Mouse (Mus musculus) splenic B cell, adult 2 months (primary cell): ENCODE results near the gene Ascl5.

Experiments
- DNase-seq: peaks from one replicate; pipeline ENCODE4 v3.0.0-alpha.2; 2011; ENCODE audit warnings: low read depth, low spot score
- H3K27me3 ChIP-seq: 2 replicates; pipeline ENCODE4 v1.6.1; 2012; ENCODE audit warnings: mild to moderate bottlenecking, low read length, moderate library complexity, mixed read lengths; ENCODE audit not compliant: control insufficient read depth, poor library complexity, insufficient read depth, severe bottlenecking
- H3K36me3 ChIP-seq: 2 replicates; pipeline ENCODE4 v1.6.1; 2012; ENCODE audit warnings: mild to moderate bottlenecking, low read length, moderate library complexity, mixed read lengths; ENCODE audit not compliant: control insufficient read depth, poor library complexity, insufficient read depth, severe bottlenecking

The Ascl5 gene

DNA sequence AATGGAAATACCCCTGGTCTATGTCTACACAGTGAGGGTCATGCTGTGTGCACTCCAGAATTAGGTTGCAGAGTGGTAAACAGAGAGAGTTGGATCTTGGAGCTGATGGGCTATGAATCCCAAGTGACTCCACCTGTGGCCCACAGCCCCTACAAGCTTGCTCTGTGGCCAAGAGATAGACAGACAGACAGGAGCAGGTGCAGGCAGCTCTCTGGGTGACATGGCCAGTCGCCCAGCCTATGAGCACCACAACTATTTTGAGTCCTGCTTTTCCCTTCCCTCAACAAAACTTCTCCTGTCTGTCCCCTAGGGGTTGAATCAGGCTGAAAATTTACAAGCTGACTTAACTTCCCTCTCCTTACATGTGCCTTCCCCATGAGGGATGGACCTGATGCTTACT, 16.0 kb downstream of the Ascl5 start:
- no peak for DNase-seq
- no peaks in the 10 kb centered on the region for H3K36me3 ChIP-seq
- H3K27me3 ChIP-seq = no peaks in the 10 kb centered on the region

DNA sequence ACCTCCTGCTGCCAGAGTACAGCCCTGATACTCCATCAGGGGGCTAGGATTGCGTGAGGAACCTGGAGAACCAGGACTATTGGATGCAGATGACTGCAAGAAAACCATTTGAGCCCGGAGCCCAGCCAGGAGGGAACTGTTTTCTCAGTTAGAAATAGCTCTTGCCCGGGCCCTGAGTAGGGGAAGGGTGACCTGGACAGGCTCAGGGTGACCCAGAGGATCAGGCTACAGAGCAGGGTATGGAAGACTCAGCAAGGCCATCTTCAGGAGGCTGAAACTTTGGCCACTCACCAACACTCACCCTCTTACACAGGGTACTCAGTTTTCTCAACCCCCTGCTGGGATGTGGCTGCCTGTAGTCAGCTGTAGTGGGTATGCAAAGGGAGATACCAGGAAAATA, 17.0 kb downstream of the Ascl5 start:
- H3K27me3 ChIP-seq = no peaks in the 10 kb centered on the region
- no peak for DNase-seq
- H3K36me3 ChIP-seq = no peaks in the 10 kb centered on the region

DNA sequence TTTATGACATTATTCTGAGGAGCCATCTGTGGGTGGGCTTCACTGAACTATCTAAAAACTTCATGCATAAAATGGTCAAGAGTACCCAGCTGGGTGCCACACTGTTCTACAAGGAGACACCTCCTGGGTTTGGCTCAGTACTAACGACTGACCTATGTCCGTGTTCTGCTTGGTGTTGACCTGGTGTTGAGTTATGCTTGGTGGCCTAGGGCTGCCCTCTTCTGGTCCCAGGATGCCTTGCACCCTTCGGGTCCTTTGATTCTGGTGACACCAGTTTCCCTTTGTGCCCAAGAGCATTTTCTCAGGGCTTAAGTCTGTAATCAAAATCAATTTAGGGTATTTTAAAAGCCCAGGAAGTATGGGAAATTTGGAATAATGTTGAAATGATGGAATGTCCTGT, 25.5 kb downstream of the Ascl5 start:
- H3K36me3 ChIP-seq = no peaks in the 10 kb centered on the region
- no peaks in the 10 kb centered on the region for H3K27me3 ChIP-seq
- DNase-seq = peak; percentile 35

DNA sequence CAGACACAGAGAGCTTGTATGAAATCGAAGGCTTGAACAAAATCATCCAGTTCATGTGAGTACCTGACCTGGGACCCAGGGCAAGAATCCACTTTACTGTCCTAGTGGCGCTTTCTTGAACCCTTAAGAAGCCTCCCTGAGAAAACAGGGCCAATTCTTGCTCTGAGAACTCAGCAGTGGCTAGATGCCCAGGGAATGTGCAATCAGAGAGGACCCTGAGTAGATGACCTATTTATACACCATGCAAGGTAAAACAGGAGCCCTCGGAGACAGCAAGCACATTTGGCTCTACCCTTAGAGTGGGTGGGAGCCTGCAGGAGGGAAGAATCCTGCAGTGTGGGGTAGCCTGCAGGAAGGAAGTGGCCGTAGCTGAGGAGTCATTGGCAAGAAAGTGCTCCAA, 27.1 kb downstream of the Ascl5 start:
- no peak for DNase-seq
- Histone ChIP-seq H3K27me3 (no peaks in the 10 kb centered on the region), H3K36me3 (no peaks in the 10 kb centered on the region)

DNA sequence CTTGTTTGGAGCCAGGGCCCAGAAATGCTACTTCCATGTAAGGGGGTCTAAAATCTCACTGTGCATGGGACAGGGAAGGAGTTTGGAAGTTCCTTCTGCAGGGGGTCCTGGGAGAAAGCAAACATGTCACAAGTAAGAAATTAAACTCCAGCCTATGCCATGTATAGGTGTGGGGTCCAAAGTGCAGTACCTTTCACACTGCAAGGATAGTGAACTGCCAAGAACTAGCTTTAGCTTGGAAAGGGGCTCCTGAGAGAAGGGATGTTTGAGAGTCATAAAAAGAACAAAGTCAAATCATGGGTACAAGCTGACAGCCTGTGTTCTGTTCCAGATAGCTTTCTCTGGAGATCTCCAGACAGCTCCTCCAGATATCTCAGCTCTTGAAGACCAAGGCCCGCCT, 30.6 kb downstream of the Ascl5 start:
- Histone ChIP-seq H3K36me3 (no peaks in the 10 kb centered on the region), H3K27me3 (no peaks in the 10 kb centered on the region)
- no peak for DNase-seq

DNA sequence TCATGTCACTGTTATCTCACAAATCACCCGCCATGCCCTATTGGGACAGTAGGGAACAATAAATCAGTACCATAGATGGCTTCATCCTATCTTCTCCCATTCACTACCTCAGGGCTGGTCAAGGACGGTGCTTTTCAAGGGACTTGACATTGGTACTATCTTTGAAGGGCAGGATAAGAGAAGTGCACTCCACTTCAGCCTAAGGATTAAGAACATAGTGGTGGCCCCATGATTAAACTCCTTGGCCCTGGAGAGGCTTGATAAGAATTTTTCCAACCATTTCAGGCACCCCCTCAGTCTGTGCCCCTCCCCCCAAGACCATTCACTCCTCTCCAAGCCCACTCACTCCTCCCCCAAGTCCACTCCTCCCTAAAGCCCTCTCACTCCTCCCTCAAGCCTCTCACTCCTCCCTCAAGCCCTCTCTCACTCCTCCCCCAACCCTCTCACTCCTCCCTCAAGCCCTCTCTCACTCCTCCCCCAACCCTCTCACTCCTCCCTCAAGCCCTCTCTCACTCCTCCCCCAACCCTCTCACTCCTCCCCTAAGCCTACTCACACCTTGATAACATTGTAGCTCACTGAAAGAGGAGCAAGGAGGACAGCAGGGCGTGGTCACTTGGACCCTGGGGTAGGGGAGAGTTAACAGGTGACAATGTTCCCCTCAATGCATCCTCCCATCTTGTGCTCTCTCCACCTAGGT, 35.5 kb downstream of the Ascl5 start:
- no peak for DNase-seq
- H3K27me3 ChIP-seq = no peaks in the 10 kb centered on the region
- no peaks in the 10 kb centered on the region for H3K36me3 ChIP-seq

DNA sequence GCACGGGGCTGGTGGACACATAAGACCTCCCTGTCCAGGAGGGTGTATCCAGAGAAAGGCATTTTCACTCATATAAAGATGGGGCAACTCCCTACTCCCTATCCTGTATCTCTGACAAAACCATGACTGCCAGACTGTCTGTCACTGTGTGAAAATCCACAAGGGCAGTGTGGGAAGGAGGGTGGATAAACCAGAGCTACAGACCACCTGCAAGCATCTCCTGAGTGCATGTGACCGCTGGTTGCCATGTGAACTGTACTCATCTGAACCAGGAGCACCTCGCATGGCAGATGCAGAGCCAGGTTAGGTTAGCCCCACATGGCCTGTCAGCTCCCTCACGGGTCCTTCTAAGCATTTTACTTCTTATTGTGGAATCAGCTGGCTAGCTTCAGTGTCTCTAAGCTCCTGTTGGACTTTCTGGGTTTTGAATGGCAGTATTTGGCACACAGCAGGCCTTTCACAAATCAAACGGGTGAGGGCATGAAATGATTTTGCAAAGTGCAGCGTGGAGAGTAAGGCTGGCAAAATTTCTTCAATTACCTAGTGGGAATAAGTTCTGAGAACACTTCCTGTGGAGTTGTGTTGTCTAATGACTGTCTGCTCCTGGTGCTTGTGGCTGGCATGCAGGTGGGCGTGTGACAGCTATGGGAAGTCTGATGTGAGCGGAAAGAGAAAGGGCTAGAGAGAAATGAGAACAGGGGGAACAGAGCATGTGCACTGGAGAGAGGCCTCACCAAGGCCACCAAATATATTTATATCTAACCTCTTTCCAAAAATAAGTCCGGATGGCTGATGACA, 39.0 kb downstream of the Ascl5 start:
- DNase-seq = no peak
- Histone ChIP-seq H3K27me3 (no peaks in the 10 kb centered on the region), H3K36me3 (no peaks in the 10 kb centered on the region)

DNA sequence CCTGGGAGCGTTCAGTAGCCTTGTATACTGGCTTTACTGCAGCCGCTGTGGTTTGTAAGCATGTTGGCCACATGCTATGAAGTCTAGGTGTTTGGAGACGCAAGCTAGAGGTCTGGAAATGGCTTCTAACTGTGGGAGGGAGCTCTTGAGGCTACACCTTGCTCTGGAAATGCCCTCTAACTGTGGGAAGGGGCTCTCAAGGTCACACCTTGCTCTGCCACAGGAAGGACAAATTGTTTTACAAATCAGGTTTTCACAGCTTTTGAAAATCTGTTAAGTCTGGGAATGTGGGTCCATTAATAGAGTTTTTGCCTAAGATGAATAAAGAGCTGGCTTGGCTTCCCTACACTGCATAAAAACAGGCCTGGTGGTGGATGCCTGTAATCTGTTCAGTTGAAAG, 43.1 kb downstream of the Ascl5 start:
- DNase-seq = no peak
- no peaks in the 10 kb centered on the region for H3K27me3 ChIP-seq
- H3K36me3 ChIP-seq = no peaks in the 10 kb centered on the region

DNA sequence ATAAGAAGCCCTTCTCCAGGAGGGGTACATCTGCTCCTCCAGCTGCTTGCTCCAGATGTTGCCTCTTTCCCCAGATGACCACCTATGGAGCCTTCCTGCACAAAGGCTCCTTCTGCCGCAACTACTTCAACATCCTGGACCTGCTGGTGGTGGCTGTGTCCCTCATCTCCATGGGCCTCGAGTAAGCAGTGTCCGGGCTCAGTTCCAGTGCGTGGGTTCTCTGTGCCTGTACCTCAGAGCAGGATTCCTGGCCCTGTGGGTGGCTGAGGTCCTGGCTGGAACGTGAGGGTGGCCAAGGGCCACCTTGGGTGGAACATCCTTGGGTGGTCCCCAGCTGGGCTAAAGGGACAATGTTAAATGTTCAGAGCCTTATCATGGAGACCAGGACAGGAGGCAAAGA, 44.2 kb downstream of the Ascl5 start:
- Histone ChIP-seq H3K27me3 (no peaks in the 10 kb centered on the region), H3K36me3 (no peaks in the 10 kb centered on the region)
- no peak for DNase-seq
